Mouse (Mus musculus) heart, postnatal 36 days (tissue): ENCODE measurements around the gene Tmprss4. TPM values are rescaled to one million over a fixed set of nuclear protein-coding genes. Genes with fewer than 3 reads are reported as not detected.

ENCODE experiments used
- DNase-seq, 2 experiments: peaks; one replicate each; pipeline ENCODE4 v3.0.0; 2021 to 2022
- intact Hi-C: fragments of 180-260 bp; cut with DNase I; formaldehyde crosslinking; loops from one replicate; pipeline ENCODE4 v1.15.1; 2025
- total RNA-seq, 2 experiments: library from RNA; stranded (reverse); gene quantifications; 2 replicates each; pipeline ENCODE4 v1.2.3; 2021

Tmprss4 gene
- total RNA-seq, 2 experiments from 2014 or later = not detected

- no peak for DNase-seq
- intact Hi-C loops = no loop called here
These were observed 62.9 kb downstream of the Tmprss4 start for GRCm38 (mm10) chr9:45140945-45141344.

- intact Hi-C loops = no loop called here
- DNase-seq = no peak
These were observed 64.8 kb downstream of the Tmprss4 start for GRCm38 (mm10) chr9:45139082-45139481.

- intact Hi-C loops = no loop called here
- DNase-seq = peak; percentile 37 to 52
These were observed 65.5 kb downstream of the Tmprss4 start, which contains the start of gene Scn4b for GRCm38 (mm10) chr9:45138191-45139032. TSS of gene Scn4b (plus strand) at chr9:45138395.

- no peak for DNase-seq
- intact Hi-C loops = no loop called here
These were observed 67.3 kb downstream of the Tmprss4 start for GRCm38 (mm10) chr9:45136442-45137169.

- peak; percentile 42 to 58 for DNase-seq
- intact Hi-C loops = no loop called here
These were observed 70.2 kb downstream of the Tmprss4 start for GRCm38 (mm10) chr9:45133484-45134310.

- intact Hi-C loops = no loop called here
- DNase-seq = no peak
These were observed 73.8 kb downstream of the Tmprss4 start for GRCm38 (mm10) chr9:45130119-45130518.

GRCm38 (mm10) chr9:45126941-45127340 lies 77.0 kb downstream of the Tmprss4 start:
- intact Hi-C loops = no loop called here
- no peak for DNase-seq

GRCm38 (mm10) chr9:45125211-45125610 lies 78.7 kb downstream of the Tmprss4 start:
- intact Hi-C loops = no loop called here
- DNase-seq = no peak

Other genes with a start within 250 kb of the Tmprss4 start
- gene Ube4a, start 238.5 kb downstream of the Tmprss4 start, total RNA-seq = 10 to 100 TPM; 40.7 to 44.8 TPM
- not detected for gene Cd3g, start 223.7 kb downstream of the Tmprss4 start, total RNA-seq
- gene Cd3d, start 222.3 kb downstream of the Tmprss4 start, total RNA-seq = under 1 TPM in 1 of 2 experiments, not detected in 1; 0.35 TPM
- gene Cd3e, start 194.5 kb downstream of the Tmprss4 start, total RNA-seq = under 1 TPM; 0.47 to 0.60 TPM
- 1 to 10 TPM in 1 of 2 experiments, under 1 TPM in 1; 0.76 to 1.2 TPM for gene Mpzl2, start 164.3 kb downstream of the Tmprss4 start, total RNA-seq
- 1 to 10 TPM; 1.4 to 1.5 TPM for gene Mpzl3, start 148.9 kb downstream of the Tmprss4 start, total RNA-seq
- gene Jaml, start 124.9 kb downstream of the Tmprss4 start, total RNA-seq = under 1 TPM; 0.19 to 0.24 TPM
- 1 to 10 TPM; 1.2 to 1.4 TPM for gene Scn2b, start 86.3 kb downstream of the Tmprss4 start, total RNA-seq
- gene Scn4b, start 65.7 kb downstream of the Tmprss4 start, total RNA-seq = 1 to 10 TPM; 6.3 to 7.6 TPM
- not detected for gene BC049352, start 22.1 kb downstream of the Tmprss4 start, total RNA-seq
- gene Il10ra, start 65.1 kb upstream of the Tmprss4 start, total RNA-seq = 1 to 10 TPM; 1.7 to 2.4 TPM
- gene Tmprss13, start 115.0 kb upstream of the Tmprss4 start, total RNA-seq = 1 to 10 TPM; 2.4 to 3.6 TPM
- gene Fxyd6, start 166.1 kb upstream of the Tmprss4 start, total RNA-seq = 10 to 100 TPM; 15.9 to 16.6 TPM
- gene Fxyd2, start 195.6 kb upstream of the Tmprss4 start, total RNA-seq = 1 to 10 TPM; 2.2 to 3.6 TPM
- gene Dscaml1, start 222.5 kb upstream of the Tmprss4 start, total RNA-seq = not detected